Mouse (Mus musculus): Measurements from ENCODE around the gene Anp32e. TPM values are rescaled to one million over a fixed set of nuclear protein-coding genes. Genes with fewer than 3 reads are reported as not detected.
"Not testable (repeated sequence)": the region's sequence is repeated elsewhere in the genome, so short reads cannot be mapped to it uniquely, and the experiment has no call there.

Gene Anp32e
- 100 to 1,000 TPM; 162 to 218 TPM for polyA plus RNA-seq (2017; shearing (Covaris generic))

- peak; percentile 98 for ATAC-seq
Observed at GRCm38 (mm10) chr3:95928658-95929503, at the start of gene Anp32e. Anp32e (plus strand) TSS chr3:95929246.

- peak; percentile 83 for ATAC-seq
Observed at GRCm38 (mm10) chr3:95881979-95882815, 46.8 kb upstream of the Anp32e start, which contains the start of gene Ciart. Ciart (minus strand) TSS chr3:95882251.

- ATAC-seq, result no peak
Observed at GRCm38 (mm10) chr3:95882816-95883425, 46.1 kb upstream of the Anp32e start.

GRCm38 (mm10) chr3:95884400-95884799, 44.6 kb upstream of the Anp32e start:
- no peak for ATAC-seq

GRCm38 (mm10) chr3:95887596-95887995, 41.5 kb upstream of the Anp32e start:
- ATAC-seq, result no peak

- no peak for ATAC-seq
Observed at GRCm38 (mm10) chr3:95889664-95890063, 39.4 kb upstream of the Anp32e start.

- no peak for ATAC-seq
Observed at GRCm38 (mm10) chr3:95891211-95892065, 37.6 kb upstream of the Anp32e start, which contains the start of gene BC028528. BC028528 (minus strand) TSS chr3:95892005.

- no peak for ATAC-seq
Observed at GRCm38 (mm10) chr3:95892066-95893052, 36.7 kb upstream of the Anp32e start.

- ATAC-seq, result no peak
Observed at GRCm38 (mm10) chr3:95893126-95893525, 35.9 kb upstream of the Anp32e start.

- ATAC-seq, result peak; percentile 99
Observed at GRCm38 (mm10) chr3:95893606-95894316, 35.3 kb upstream of the Anp32e start, which contains the start of gene Aph1a. Aph1a (plus strand) TSS chr3:95893969.

GRCm38 (mm10) chr3:95894317-95895160, 34.5 kb upstream of the Anp32e start:
- ATAC-seq, result no peak

- ATAC-seq, result not testable (repeated sequence)
Observed at GRCm38 (mm10) chr3:95895501-95895900, 33.5 kb upstream of the Anp32e start.

- ATAC-seq, result no peak
Observed at GRCm38 (mm10) chr3:95899800-95900524, 29.1 kb upstream of the Anp32e start.

- ATAC-seq, result no peak
Observed at GRCm38 (mm10) chr3:95901616-95902372, 27.3 kb upstream of the Anp32e start.

- no peak for ATAC-seq
Observed at GRCm38 (mm10) chr3:95902373-95902625, 26.7 kb upstream of the Anp32e start.

GRCm38 (mm10) chr3:95902643-95903042, 26.4 kb upstream of the Anp32e start:
- ATAC-seq, result no peak

GRCm38 (mm10) chr3:95903753-95904502, 25.1 kb upstream of the Anp32e start:
- ATAC-seq, result no peak
